Mouse (Mus musculus): ENCODE data around the gene D930048N14Rik.
"Not testable (repeated sequence)": the region's sequence is repeated elsewhere in the genome, so short reads cannot be mapped to it uniquely, and the experiment has no call there.

The D930048N14Rik gene

DNA sequence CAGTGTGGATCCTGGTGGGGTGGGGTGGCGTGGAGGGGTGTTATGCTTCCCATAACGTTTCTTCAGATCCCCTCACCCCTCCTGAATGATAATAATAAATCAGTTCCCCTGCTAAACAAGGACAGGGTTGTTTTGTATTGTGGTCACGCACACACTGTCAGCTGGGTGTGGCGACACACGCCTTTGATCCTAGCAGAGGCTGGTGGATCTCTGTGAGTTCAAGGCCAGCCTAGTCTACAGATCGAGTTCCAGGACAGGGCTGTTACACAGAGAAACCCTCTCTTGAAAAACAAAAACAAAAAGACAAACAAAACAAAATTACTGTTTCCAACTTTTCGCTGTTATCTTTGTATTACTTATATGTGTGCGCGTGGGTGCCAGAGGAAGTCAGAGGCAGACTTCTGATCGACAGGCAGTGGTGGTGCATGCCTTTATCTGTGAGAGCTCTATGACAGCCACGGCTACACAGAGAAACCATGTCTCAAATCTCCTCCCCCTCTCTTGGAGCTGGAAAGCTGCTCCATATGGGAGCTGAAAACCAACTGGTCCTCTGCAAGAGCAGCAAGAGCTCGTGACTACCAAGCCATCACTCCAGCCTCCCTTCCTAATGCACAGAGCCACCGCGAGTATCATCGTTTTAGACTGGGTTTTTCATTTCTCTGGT is 21.0 kb upstream of the D930048N14Rik start:
- DNase-seq = no peak

DNA sequence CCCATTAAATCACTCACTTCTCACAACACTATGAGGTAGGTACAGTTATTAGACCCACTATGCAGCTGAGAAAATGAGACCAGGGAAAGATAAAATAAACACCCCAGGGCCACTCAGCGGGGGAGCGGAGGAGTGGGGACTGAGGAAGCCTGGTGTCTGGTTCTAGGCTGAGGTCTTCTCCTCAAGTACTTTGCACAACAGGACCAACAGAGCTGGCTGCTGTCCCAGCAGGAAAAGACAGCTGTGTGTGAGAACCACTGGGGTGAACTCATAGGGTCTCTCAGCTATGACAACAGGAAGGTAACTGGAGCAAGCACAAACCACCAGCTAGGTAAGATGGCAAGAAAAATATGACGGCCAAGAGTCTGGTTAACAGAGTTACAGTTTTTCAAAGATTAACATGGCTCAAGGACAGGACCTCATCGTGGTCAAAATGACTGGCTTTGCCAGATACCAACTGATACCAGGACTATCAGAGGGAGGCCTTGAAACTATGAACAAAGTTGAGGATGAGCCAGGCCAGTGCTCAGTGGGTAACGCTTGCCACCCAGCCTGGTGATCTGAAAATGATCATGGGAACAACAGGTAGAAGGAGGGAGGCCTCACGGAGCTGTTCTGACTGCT is 18.5 kb upstream of the D930048N14Rik start:
- DNase-seq = no peak

DNA sequence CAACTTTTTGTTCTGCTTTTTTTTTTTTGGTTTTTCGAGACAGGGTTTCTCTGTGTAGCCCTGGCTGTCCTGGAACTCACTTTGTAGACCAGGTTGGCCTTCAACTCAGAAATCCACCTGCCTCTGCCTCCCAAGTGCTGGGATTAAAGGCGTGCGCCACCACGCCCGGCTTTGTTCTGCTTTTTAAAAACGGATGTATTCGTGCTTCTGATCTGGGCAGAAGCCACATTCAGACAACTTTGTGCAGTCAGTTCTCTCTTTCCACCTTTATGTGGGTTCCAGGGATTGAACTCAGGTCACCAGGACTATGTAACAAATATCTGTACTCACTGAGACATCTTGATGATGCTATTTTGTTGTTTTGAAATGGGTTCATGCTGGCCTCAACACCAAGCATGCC is 17.6 kb upstream of the D930048N14Rik start:
- not testable (repeated sequence) for DNase-seq

DNA sequence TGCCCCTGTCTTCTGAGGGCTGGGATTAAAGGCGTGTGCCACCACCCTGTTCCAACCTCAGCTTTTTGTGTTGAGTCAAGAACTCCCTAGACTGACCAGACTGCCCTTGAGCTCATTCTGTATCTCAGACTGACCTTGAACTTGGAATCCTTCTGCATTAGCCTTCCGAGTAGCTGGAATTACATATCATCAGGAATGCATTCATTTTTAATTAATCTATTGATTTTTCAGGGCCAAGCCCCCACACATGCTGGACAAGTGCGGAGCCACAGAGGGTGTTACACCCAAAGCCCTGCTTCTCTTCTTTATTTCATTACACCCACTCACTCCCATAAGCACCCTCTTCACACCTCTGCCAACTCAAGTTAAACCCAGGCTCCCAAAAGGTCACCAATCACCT is 17.0 kb upstream of the D930048N14Rik start:
- DNase-seq = no peak

DNA sequence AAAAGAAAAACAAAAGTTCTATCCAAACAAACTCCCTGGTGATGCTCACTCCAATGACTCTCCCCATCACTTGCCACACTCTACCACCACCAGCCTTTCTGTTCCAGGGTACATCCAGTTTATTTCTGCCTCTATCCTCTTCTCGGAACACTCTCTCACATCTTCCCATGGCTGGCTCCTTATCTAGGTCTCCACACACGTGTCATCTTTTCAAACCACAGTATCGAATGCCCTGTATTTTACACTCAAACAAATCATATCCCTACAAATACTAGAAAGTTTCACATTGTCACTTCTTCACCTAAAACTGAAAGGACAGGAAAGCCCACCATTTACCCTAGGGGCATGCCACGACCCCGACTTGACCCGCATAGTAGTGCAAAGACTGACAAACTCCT is 15.6 kb upstream of the D930048N14Rik start:
- DNase-seq = no peak

DNA sequence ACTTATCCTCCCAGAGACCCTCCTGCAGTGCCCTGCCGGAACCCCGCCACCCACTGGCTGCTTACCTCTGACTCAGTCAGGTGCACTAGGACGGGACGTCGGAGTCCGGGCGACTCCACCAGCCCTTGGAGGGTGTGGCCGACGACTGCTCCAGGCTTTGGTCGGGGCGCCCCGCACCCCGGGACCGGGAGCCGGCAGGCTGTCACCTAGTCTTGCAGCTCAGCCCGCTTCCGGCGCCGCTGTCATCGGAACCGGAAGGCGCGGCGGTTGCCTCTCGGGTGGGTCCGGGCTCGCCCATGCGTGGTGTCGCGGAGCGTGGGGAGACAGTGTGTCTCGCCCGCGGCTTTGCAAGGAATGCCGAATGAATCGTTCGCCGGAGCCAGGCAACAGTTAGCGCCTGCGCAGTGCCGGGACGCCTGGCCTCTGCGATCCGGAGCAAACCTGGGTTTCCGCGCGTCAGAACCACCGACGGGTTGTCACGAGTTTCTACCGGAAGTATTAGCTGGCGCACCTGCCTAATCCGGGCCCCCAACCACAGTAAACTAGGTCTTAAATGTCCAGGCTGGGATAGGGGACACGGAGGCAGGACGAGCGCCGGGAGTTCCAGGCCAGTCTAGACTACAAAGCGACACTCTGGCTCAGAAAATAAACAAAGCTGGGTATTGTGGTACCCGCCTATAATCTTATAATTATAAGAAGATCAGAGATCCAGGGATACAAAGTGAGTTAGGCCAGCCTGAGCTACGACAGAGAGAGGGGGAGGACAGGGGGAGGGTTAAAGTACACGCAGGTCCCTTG is 15.0 kb upstream of the D930048N14Rik start, which contains the start of gene Rmnd5b:
Gene Rmnd5b (minus strand): TSS at position 372 of the 798 bp plus-strand sequence.
- peak; percentile 76 to 80 for DNase-seq

DNA sequence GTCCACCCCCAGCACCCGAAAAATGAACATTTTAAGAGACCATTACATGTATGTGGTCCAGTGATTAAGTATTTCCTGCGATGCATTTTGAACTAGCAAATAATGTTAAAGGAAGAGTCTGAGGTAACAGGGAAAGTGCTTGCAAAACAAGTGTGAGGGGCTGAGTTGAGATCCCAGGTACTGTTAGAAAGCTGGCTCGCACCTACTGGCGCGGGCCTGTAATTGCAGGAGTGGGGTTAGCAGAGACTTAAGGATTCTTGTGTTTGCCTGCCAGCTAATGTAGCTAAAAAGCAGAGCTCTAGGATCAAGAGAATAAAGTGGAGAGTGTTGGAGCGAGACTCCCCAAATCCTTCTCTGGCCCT is 14.4 kb upstream of the D930048N14Rik start:
- DNase-seq = peak; percentile 53 to 55

DNA sequence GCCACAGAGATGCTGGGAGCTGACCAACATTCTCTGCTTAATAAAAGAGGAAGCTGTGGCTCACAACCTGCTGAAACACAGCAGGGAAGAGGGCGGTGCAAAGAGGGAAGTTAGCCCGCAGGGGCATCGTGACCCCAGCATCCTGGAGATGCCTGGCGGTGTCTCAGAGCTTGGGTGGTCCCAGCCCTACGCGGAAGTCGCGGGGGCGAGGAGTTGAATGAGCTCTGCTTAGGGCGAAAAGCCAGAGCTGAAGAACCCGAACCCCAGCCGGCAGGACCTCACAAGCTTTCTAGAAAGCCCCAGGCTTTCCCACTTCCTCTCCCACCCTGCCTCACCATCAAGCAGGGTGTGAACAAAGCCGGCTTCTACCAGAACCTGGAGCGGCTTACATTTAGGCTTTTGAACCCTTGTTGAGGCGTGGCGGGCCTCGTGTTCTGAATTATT is 12.8 kb upstream of the D930048N14Rik start:
- peak; percentile 65 to 71 for DNase-seq

DNA sequence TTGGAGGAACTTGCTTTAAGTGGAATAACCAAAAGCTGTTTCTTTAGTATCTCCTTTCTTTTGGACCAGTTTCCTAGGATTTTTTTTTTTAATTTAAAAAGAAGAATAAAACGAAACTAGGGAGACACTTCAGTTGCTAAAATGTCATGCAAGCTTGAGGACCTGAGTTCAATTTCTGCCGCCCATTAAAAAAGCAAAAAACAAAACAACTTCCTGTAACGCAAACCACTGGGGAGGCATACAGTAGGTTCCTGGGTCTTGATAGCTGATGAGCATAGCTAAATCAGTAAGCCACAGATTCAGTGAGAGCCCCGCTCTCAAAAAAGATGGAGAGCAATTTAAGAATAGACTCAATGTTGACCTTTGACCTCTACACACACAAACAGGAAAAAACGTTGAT is 12.3 kb upstream of the D930048N14Rik start:
- DNase-seq = no peak

DNA sequence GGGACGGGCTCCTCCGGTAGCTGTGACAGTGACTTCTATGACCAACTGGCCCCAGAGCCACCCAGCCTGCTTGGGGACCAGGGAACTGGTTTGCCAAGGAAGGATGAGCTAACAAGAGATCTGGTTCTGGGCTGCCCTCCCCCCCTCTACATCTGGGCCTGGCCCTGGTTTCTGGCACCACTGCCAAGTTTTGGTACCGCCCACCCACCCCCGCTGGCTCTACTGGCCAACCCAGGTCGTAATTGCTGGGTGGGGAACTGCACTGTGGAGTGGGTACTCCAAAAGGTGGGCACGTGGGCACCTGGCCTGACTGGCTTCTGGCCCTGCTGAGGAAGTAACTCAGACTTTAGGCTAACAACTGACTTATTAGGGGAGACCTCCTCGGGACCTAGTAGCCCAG is 10.0 kb upstream of the D930048N14Rik start:
- DNase-seq = no peak

DNA sequence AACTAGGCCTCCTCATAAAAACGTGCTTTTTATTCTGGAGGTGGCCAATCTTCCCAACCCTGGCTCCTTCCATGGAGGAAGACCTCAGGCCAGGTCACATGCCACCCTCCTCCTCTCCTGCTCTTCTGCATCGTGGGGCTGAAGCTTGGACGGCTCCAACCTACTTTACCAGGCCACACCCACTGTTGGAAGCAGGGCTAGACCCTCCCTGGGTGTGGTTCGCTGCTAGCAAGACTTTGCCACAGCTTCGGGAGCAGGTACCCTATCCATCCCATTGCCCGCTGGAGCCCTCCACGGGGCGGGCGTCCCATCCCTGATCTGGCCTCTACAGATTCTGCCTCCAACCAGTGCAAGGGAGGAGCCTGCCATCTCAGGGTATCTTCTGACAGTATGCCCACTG is 7.6 kb upstream of the D930048N14Rik start:
- DNase-seq = no peak

DNA sequence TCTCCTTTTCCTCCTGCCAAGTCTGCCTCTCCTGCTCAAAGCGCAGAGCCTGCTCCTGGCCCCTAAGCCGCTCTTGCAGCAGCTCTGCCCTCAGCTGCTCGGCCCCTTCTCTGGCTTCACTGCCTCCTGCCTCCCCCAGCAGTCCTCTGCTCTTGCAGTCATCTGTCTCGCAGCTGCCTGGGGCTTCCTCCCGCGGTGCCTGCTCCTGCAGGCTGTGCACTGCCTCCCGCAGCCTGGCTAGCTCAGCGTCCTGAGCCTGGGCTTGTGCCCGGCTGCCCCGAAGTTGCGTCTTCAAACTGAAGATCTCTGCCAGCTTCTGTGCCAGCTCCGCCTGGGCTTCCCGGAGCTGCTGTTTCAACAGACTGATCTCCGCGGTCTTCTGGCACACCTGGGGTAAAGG is 7.0 kb upstream of the D930048N14Rik start:
- peak in 1 of 2 experiments; percentile 38 for DNase-seq

DNA sequence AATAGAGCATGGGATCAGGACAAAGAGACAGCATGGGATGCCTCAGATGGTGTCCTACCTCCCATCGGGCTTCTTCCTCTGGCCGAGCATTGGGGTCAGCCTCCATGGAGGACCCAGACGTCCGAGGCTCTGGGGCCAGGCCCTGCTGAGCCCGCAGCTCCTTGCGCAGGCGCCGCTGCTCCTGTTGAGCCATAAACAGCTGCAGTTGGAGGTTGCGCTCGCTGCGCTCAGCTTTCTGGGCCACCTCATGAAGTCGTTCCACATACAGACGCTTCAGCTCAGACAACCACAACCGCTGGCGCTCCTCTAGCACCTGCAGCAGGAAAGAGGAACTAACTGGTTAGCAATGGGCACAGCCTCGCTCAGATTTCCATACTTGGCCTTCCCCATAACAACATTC is 6.5 kb upstream of the D930048N14Rik start:
- peak; percentile 61 to 72 for DNase-seq

DNA sequence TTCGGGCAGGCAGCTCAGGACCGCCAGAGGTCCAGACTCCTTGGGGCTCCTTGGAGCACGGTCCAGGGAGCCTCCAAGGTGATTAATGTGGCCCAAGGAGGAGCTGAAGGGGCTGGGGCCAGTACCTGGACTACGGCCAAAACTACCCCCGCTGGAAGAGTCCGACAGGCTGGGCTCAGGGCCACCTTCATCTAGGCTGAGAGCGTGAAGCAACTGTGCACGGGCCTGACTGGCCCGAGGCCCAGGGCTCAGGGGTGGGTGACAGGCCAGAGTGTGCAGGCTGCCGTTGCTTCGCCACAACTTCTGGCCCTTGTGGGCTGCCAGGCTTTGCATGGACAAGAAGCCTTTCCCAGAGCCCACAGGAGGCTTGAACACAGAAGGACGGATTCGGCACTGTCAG is 5.5 kb upstream of the D930048N14Rik start:
- no peak for DNase-seq

DNA sequence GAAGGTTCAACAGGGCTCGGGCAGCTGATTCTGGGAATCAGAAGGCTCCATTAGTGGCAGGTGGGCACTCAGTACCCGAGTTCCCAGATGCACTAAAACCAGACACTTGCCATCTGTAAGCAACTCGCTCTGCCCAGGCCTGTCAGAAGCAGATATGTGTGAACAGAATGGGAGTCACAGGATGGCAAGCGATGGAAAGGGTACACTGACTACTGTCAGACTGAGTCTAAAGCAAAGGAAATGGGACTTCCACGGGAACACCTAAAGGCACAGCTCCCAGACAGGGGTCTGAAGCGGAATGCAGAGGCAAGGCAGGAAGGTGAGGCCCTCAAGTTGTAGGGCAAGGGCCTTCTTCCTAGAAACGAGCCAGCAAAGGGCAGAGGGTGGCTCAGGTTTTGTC is 4.5 kb upstream of the D930048N14Rik start:
- DNase-seq = no peak

DNA sequence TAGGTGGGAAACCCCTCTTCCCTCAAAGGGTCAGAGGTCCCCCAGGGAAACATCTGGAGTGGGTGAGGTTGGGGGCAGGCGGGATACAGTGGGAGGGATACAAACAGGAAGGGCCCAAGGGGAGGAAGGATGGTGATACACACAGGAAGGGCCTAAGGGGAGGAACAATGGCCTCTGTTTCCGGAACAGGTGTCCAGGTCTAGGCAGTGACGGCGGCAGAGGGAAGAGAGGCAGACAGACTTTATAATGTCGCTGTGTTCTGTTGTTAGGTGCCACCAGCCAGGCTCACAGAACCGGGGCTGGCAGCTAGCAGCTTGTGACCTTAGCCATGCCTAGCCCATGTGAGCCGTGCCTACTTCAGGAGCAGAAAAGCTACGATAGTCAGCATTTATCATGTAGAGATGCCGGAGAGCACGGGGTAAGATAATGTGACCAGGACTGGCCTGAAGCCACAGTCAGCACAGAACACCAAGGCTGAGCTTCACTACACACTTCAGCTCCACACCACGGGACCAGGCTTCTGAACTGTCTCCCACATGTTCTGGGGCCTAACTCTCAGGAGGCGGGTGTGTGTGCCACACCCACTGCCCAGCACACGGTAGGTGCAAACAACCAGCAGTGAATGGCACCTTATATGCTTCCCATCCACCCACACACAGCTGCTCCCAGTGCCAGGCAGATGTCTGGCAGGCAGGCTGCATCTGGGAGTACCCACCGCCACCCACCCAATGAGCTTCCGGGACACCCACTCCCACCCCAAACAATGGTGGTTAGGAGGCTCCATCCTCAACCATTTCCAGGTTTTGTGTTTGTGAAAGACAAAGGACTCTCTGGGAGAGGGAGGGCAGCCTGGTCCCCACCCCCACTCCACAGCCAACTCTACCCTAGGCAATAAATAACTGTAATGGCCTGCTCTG is 3.7 kb upstream of the D930048N14Rik start:
- DNase-seq = no peak

DNA sequence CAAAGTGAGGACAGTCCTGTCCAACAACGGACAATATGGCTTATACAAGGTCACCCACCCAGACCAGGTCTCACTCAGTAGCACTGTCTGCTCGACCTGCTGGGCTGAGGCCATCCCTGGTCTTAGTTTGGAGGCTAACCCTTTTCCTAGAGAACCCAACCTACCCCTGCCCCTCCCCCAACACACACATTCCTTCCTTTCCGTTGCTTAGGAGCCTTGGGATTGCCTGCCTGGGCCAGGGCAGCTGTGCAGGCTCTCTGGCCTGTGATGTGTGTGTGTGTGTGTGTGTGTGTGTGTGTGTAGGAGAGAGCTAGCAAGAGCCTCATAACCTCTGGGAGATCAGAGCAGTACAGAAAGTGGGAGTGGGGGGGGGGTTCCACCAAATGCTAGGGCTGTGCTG is 2.2 kb upstream of the D930048N14Rik start:
- DNase-seq = no peak

DNA sequence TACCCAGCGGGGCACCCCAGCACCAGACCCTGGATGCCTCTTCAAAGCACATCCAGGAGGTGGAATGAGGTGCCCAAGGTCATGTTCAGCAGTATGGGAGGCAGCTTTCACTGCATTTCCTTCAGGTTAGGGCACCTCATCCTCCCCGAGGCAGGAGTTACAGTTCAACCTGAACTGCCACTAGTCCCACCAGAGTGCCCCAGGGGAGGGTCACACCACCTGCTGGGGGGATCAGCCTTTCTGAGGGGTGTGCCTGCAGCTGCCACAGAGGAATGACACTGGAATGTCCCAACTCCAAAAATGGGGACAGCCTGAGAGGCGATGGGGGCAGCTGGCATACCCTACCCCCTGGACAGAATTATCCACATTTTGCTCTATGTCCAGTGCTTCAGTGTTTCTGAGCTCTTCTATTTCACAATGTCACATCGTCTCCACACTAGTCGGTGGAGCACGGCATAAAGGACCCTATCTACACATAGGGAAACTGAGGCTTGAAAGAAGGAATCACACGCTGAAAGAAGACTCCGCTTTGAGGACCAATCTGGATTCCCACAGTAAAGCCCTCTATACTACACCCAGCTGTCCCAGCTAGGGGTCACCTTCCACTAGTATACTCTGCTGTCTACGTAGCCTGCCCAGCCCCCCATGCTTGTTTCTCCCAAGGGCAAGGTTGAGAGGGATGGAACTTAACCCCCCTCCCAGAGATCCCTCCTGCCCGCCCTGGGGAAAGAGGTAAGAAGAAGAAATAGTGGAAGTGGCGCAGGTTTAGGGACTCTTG is 1.5 kb upstream of the D930048N14Rik start:
- no peak for DNase-seq

DNA sequence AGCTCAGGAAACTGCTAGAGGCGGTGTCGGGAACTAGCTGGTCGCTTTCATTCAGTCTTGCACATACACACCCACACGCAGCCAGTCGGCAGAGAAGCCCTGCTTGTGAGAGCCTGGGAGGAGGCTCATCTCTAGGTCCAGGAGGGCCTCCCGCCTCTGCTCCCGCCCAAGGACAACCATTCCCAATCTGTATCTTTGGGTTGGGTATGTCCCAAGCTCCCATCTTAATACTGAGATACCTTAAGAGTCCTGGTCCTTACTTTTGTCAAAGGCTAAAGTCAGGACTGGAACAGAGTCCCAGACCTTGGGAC is 910 bp upstream of the D930048N14Rik start:
- DNase-seq = no peak

DNA sequence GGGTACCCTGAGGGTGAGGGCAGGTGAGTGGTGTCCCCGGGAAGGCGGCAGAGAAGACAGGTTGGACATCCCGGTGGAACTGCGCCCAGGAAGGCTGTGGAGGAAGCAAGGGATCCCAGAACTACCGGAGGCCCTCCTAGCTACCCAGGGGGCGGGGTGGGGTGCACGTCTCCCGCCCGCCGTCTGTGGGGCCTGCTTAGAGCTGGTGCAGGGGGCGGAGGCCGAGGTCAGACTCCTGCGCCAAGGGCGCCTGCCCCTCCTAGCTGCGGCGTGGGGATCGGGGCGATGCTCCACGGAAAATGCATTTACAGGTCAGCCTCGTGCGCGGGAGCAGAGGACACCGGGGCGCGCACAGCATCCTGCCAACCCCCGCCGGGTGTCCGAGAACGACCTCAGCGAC is 493 bp upstream of the D930048N14Rik start:
- no peak for DNase-seq

DNA sequence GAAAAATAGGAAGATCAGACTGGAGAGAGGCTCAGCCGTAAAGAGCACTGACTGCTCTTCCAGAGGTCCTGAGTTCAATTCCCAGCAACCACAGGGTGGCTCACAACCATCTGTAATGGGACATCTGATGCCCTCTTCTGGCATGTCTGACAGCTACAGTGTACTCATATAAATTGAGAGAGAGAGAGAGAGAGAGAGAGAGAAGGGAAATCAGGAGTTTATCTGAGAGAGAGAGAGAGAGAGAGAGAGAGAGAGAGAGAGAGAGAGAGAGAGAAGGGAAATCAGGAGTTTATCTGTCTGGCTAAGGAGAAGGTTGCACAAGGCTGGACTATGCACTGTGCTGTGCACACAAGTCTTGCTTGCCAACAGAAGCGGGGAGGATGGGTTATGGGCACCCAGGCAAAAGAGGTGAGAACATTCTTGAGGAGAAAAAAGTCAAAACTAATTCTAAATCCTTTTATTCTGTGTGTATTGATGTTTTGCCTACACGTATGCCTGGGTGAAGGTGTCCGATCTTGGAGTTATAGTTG is 2.2 kb downstream of the D930048N14Rik start:
- no peak for DNase-seq

DNA sequence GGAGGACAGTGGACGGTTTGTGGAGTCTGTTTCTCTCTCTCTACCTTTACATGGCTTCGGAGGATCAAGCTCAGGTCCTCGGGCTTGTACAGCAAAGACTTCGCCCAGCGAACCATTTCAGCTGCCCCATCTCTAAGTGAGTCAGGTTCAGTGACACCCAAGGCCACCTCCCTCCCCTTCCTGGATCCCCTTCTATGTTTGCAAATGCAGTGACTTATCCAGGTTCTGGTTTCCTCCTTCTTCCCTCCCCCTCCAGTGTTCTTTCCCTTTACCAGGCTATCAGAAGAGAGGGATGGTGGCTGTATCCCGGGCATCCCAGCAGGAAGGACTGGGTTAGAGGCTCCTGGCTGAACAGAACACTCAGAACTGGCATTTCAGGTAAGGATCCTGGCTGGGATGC is 3.0 kb downstream of the D930048N14Rik start:
- no peak for DNase-seq
